Mouse (Mus musculus) olfactory bulb, adult 2 months (tissue): ENCODE measurements around the gene Ecsit.

Experiments
- CTCF ChIP-seq: fragments of 200-500 bp; IDR thresholded peaks from 2 replicates; pipeline ENCODE4 v1.5.1; 2012; ENCODE audit warnings: low read depth, mild to moderate bottlenecking, low read length, moderate library complexity; ENCODE audit not compliant: insufficient read depth
- POLR2A ChIP-seq: fragments of 200-500 bp; IDR thresholded peaks from 2 replicates; pipeline ENCODE4 v1.6.1; 2012; ENCODE audit warnings: mild to moderate bottlenecking, low read depth, low read length, moderate library complexity; ENCODE audit not compliant: insufficient read depth

DNA sequence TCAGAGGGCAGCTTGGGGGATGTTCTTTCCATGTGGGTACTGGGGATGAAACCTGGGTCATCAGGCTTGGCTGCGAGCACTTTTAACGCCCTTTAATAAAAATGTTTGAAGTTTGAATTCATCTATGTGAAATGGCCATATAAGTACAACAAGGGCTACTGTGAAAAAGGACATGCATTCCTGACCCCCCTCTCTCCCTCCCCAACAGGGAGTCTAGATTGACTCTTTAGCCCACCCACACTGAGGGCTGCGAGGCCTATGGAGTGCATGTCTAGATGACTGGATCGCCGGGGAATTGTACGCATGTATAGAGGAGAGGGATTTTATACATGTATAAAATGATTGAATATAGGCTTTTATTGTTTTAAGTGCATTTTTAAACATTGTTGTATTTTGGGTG, 774 bp upstream of the Ecsit start:
- no peak for TF ChIP-seq POLR2A
- TF ChIP-seq CTCF = no peak
